Mouse (Mus musculus) lung, postnatal 0 days (tissue): ENCODE results near the gene Fam219a. TPM values are rescaled to one million over a fixed set of nuclear protein-coding genes. Genes with fewer than 3 reads are reported as not detected.

ENCODE experiments used
- ATAC-seq: fragments of 200-750 bp; cut with Nextera tagmentation; 2 replicates; pipeline ENCODE4 v1.8.0; 2017; ENCODE audit warnings: moderate library complexity
- DNase-seq: peaks from one replicate; pipeline ENCODE4 v3.0.0-alpha.2; 2016; ENCODE audit warnings: low spot score
- H3K27ac ChIP-seq: fragments of 300-500 bp; sonication (generic); 2 replicates; pipeline ENCODE4 v1.5.1; 2014; ENCODE audit warnings: antibody characterized with exemption, mild to moderate bottlenecking, low read length, mixed read lengths
- H3K27me3 ChIP-seq: fragments of 300-500 bp; sonication (generic); replicated peaks from 2 replicates; pipeline ENCODE4 v1.6.1; 2014; ENCODE audit warnings: low read length, mixed read lengths; ENCODE audit not compliant: insufficient read depth
- H3K36me3 ChIP-seq: fragments of 300-500 bp; sonication (generic); 2 replicates; pipeline ENCODE4 v1.6.1; 2014; ENCODE audit warnings: low read length, mixed read lengths; ENCODE audit not compliant: insufficient read depth
- H3K4me1 ChIP-seq: fragments of 300-500 bp; sonication (generic); 2 replicates; pipeline ENCODE4 v1.6.1; 2014; ENCODE audit warnings: antibody characterized with exemption, low read depth, low read length, mixed read lengths; ENCODE audit not compliant: insufficient read depth
- H3K4me2 ChIP-seq: fragments of 300-500 bp; sonication (generic); replicated peaks from 2 replicates; pipeline ENCODE4 v1.6.1; 2014; ENCODE audit warnings: low read depth, mild to moderate bottlenecking, low read length, moderate library complexity, mixed read lengths
- H3K4me3 ChIP-seq: fragments of 300-500 bp; sonication (generic); 2 replicates; pipeline ENCODE4 v1.5.1; 2014; ENCODE audit warnings: low read depth, low read length
- H3K9ac ChIP-seq: fragments of 300-500 bp; sonication (generic); replicated peaks from 2 replicates; pipeline ENCODE4 v1.6.1; 2014; ENCODE audit warnings: low read depth, mild to moderate bottlenecking
- H3K9me3 ChIP-seq: fragments of 300-500 bp; sonication (generic); 2 replicates; pipeline ENCODE4 v1.6.1; 2016; ENCODE audit warnings: low read length, mixed read lengths
- CTCF ChIP-seq: IDR thresholded peaks from 2 replicates; pipeline ENCODE4 v1.5.1; 2016; ENCODE audit warnings: antibody characterized with exemption, mild to moderate bottlenecking
- EP300 ChIP-seq: IDR thresholded peaks from 2 replicates; pipeline ENCODE4 v1.6.1; 2016; ENCODE audit warnings: antibody characterized with exemption, mild to moderate bottlenecking, control low read depth
- WGBS: fragments of 180-500 bp; shearing (Covaris S2); extraction: QIAGEN DNeasy Blood & Tissue Kit; methylation state at CpG from one replicate; pipeline ENCODE4 v1.1.7; 2014; 5-methylcytosine and 5-hydroxymethylcytosine counted together
- polyA plus RNA-seq: library from polyadenylated mRNA; unstranded; fragments of >200 nt; fragmentation: Nextera tagmentation; extraction: Ambion mirVana; gene quantifications from 2 replicates; pipeline ENCODE4 v1.2.1, GENCODE M21; 2015

The Fam219a gene
- 4.7 and 5.2 TPM in 2 replicates for polyA plus RNA-seq

GRCm38 (mm10) chr4:41569411-41569885 lies at the start of gene Fam219a, which contains the start of gene Dnaic1:
Gene Fam219a, minus strand, starts transcription at chr4:41569538.
Gene Dnaic1, plus strand, starts transcription at chr4:41569775.
- no peaks in the 10 kb centered on the region for H3K9me3 ChIP-seq
- H3K36me3 ChIP-seq: no peaks in the 10 kb centered on the region
- H3K27me3 ChIP-seq: no peaks in the 10 kb centered on the region
- peak within 1 kb of the TSS; percentile 64 for H3K27ac ChIP-seq
- H3K4me1 ChIP-seq: peaks cover 3% of the 10 kb centered on the region; the same call in 1 of the 2 replicates
- TF ChIP-seq CTCF (peak; percentile 76), EP300 (no peak)
- H3K4me3 ChIP-seq: peak within 1 kb of the TSS; percentile 77
- H3K4me2 ChIP-seq: peak within 1 kb of the TSS; percentile 94
- under 1% methylated on average over 36 of the region's 41 CpGs for WGBS
- ATAC-seq (peak; percentile 98), DNase-seq (peak; percentile 99)
- peak within 1 kb of the TSS; percentile 72 for H3K9ac ChIP-seq

- H3K4me3 ChIP-seq: no peak overlapping the region
- no peaks in the 10 kb centered on the region for H3K9me3 ChIP-seq
- TF ChIP-seq EP300 (no peak), CTCF (no peak)
- 48% methylated on average over 9 of the region's 9 CpGs for WGBS
- H3K27ac ChIP-seq: no peak overlapping the region
- DNase-seq (peak; percentile 35), ATAC-seq (peak; percentile 79)
- no peaks in the 10 kb centered on the region for H3K4me1 ChIP-seq
- H3K36me3 ChIP-seq: no peaks in the 10 kb centered on the region
- no peak overlapping the region for H3K9ac ChIP-seq
- H3K27me3 ChIP-seq: no peaks in the 10 kb centered on the region
- H3K4me2 ChIP-seq: no peak overlapping the region
Observed at GRCm38 (mm10) chr4:41615661-41616599, 46.6 kb upstream of the Fam219a start.

GRCm38 (mm10) chr4:41614156-41614555 lies 44.8 kb upstream of the Fam219a start:
- Histone ChIP-seq H3K9me3 (no peaks in the 10 kb centered on the region), H3K27me3 (no peaks in the 10 kb centered on the region), H3K4me3 (no peak overlapping the region), H3K9ac (no peak overlapping the region), H3K36me3 (no peaks in the 10 kb centered on the region), H3K4me2 (no peak overlapping the region), H3K4me1 (no peaks in the 10 kb centered on the region), H3K27ac (no peak overlapping the region)
- TF ChIP-seq CTCF: peak; percentile 98
- TF ChIP-seq EP300: no peak
- DNase-seq (peak; percentile 84), ATAC-seq (peak; percentile 28; the same call in 1 of the 2 replicates)
- 8% methylated on average over 7 of the region's 7 CpGs for WGBS

GRCm38 (mm10) chr4:41612166-41612565 lies 42.8 kb upstream of the Fam219a start:
- 49% methylated on average over 8 of the region's 8 CpGs for WGBS
- no peak overlapping the region for H3K9ac ChIP-seq
- H3K27me3 ChIP-seq: no peaks in the 10 kb centered on the region
- H3K36me3 ChIP-seq: no peaks in the 10 kb centered on the region
- no peak for TF ChIP-seq EP300
- TF ChIP-seq CTCF: no peak
- no peaks in the 10 kb centered on the region for H3K4me1 ChIP-seq
- H3K27ac ChIP-seq: no peak overlapping the region
- H3K9me3 ChIP-seq: no peaks in the 10 kb centered on the region
- ATAC-seq (no peak), DNase-seq (no peak)
- no peak overlapping the region for H3K4me2 ChIP-seq
- no peak overlapping the region for H3K4me3 ChIP-seq

GRCm38 (mm10) chr4:41610594-41610980 lies 41.2 kb upstream of the Fam219a start:
- Histone ChIP-seq H3K4me2 (no peak overlapping the region), H3K4me3 (no peak overlapping the region), H3K27me3 (no peaks in the 10 kb centered on the region), H3K4me1 (no peaks in the 10 kb centered on the region), H3K36me3 (no peaks in the 10 kb centered on the region), H3K9ac (no peak overlapping the region), H3K9me3 (no peaks in the 10 kb centered on the region), H3K27ac (no peak overlapping the region)
- DNase-seq: no peak
- peak; percentile 17; the same call in 1 of the 2 replicates for ATAC-seq
- no peak for TF ChIP-seq CTCF
- TF ChIP-seq EP300: 0 out of 2 replicates have a peak, but pooled peaks have one; percentile 9
- 28% methylated on average over 6 of the region's 6 CpGs for WGBS
